Mouse (Mus musculus) ES-E14 (cell line): Measurements from ENCODE around the gene Gpr179.

Experiments
- CHD2 ChIP-seq: IDR thresholded peaks from 2 replicates; pipeline ENCODE4 v1.6.1; 2014; ENCODE audit warnings: mild to moderate bottlenecking, low read depth, low read length, inconsistent platforms
- HCFC1 ChIP-seq: IDR thresholded peaks from 2 replicates; pipeline ENCODE4 v1.6.1; 2012; ENCODE audit warnings: low read length, inconsistent platforms, borderline replicate concordance; ENCODE audit not compliant: insufficient read depth
- MAFK ChIP-seq: IDR thresholded peaks from 2 replicates; pipeline ENCODE4 v1.6.1; 2014; ENCODE audit warnings: mild to moderate bottlenecking, low read depth, low read length, inconsistent platforms; ENCODE audit not compliant: insufficient read depth
- ZC3H11A ChIP-seq: IDR thresholded peaks from 2 replicates; pipeline ENCODE4 v1.6.1; 2012; ENCODE audit warnings: low read depth, mild to moderate bottlenecking, inconsistent platforms, low read length, borderline replicate concordance
- ZNF384 ChIP-seq: IDR thresholded peaks from 2 replicates; pipeline ENCODE4 v1.6.1; 2012; ENCODE audit warnings: low read depth, low read length, inconsistent platforms

GRCm38 (mm10) chr11:97354646-97355045, 2.8 kb upstream of the Gpr179 start:
- TF ChIP-seq ZNF384 (no peak), ZC3H11A (no peak), MAFK (no peak), HCFC1 (no peak), CHD2 (no peak)
